Mouse (Mus musculus) MEL (cell line): Measurements from ENCODE around the gene Fdx1. TPM values are rescaled to one million over a fixed set of nuclear protein-coding genes. Genes with fewer than 3 reads are reported as not detected.

Experiments used
- DNase-seq: peaks from one replicate; pipeline ENCODE4 v3.0.0; 2011; ENCODE audit warnings: low read depth, low spot score
- H3K27ac ChIP-seq: 2 replicates; pipeline ENCODE4 v1.5.1; 2012; ENCODE audit warnings: low read depth, mild to moderate bottlenecking, control low read depth, low read length, moderate library complexity; ENCODE audit not compliant: control insufficient read depth
- H3K27me3 ChIP-seq, 2 experiments: fragments of 150-350 bp in 1 of 2; sonication (generic) in 1 of 2; 2 replicates each; pipeline ENCODE4 v1.6.1; 2012; ENCODE audit warnings: low read length in 2 of 2, mild to moderate bottlenecking in 2 of 2, improper control_type of control experiment in 1 of 2, moderate library complexity in 1 of 2; ENCODE audit not compliant: insufficient read depth in 2 of 2, control insufficient read depth in 1 of 2
- H3K36me3 ChIP-seq, 2 experiments: 2 replicates each; pipeline ENCODE4 v1.6.1; 2012 to 2014; ENCODE audit warnings: low read length in 2 of 2, improper control_type of control experiment in 1 of 2, inconsistent platforms in 1 of 2, mild to moderate bottlenecking in 1 of 2; ENCODE audit not compliant: insufficient read depth in 2 of 2, control insufficient read depth in 1 of 2
- H3K4me1 ChIP-seq, 2 experiments: fragments of 150-350 bp in 1 of 2; sonication (generic) in 1 of 2; 2 replicates each; pipeline ENCODE4 v1.6.1; 2012; ENCODE audit warnings: low read length in 2 of 2, improper control_type of control experiment in 1 of 2, mild to moderate bottlenecking in 1 of 2; ENCODE audit not compliant: insufficient read depth in 2 of 2, control insufficient read depth in 1 of 2
- H3K4me3 ChIP-seq, 2 experiments: fragments of 150-350 bp in 1 of 2; sonication (generic) in 1 of 2; 2 replicates each; pipeline ENCODE4 v1.5.1; 2012; ENCODE audit warnings: low read depth in 2 of 2, low read length in 2 of 2, mild to moderate bottlenecking in 2 of 2, moderate library complexity in 2 of 2, control low read depth in 1 of 2, improper control_type of control experiment in 1 of 2; ENCODE audit not compliant: control insufficient read depth in 1 of 2, insufficient read depth in 1 of 2
- H3K79me2 ChIP-seq: 2 replicates; pipeline ENCODE4 v1.6.1; 2012; ENCODE audit warnings: mild to moderate bottlenecking, low read length, moderate library complexity; ENCODE audit not compliant: control insufficient read depth, poor library complexity, insufficient read depth
- H3K9ac ChIP-seq: 2 replicates; pipeline ENCODE4 v1.6.1; 2012; ENCODE audit warnings: low read depth, mild to moderate bottlenecking, control low read depth, low read length, moderate library complexity; ENCODE audit not compliant: control insufficient read depth, poor library complexity, severe bottlenecking
- H3K9me3 ChIP-seq: fragments of 150-350 bp; sonication (generic); replicated peaks from 2 replicates; pipeline ENCODE4 v1.6.1; 2012; ENCODE audit warnings: mild to moderate bottlenecking, low read length, improper control_type of control experiment, moderate library complexity; ENCODE audit not compliant: insufficient read depth
- BHLHE40 ChIP-seq: IDR thresholded peaks from 2 replicates; pipeline ENCODE4 v1.6.1; 2012; ENCODE audit warnings: low read depth, mild to moderate bottlenecking, inconsistent platforms, low read length, improper control_type of control experiment, borderline replicate concordance
- CHD2 ChIP-seq: IDR thresholded peaks from 2 replicates; pipeline ENCODE4 v1.6.1; 2011; ENCODE audit warnings: low read length, improper control_type of control experiment
- EP300 ChIP-seq, 2 experiments: IDR thresholded peaks; 2 replicates each; pipeline ENCODE4 v1.6.1; 2011; ENCODE audit warnings: improper control_type of control experiment in 2 of 2, low read length in 2 of 2, low read depth in 1 of 2, mild to moderate bottlenecking in 1 of 2
- ETS1 ChIP-seq: IDR thresholded peaks from 2 replicates; pipeline ENCODE4 v1.6.1; 2012; ENCODE audit warnings: low read depth, mild to moderate bottlenecking, inconsistent platforms, low read length, improper control_type of control experiment, moderate library complexity
- HCFC1 ChIP-seq: IDR thresholded peaks from 2 replicates; pipeline ENCODE4 v1.6.1; 2012; ENCODE audit warnings: low read depth, mild to moderate bottlenecking, inconsistent platforms, low read length, improper control_type of control experiment, moderate library complexity
- MAX ChIP-seq: IDR thresholded peaks from 2 replicates; pipeline ENCODE4 v1.6.1; 2011; ENCODE audit warnings: low read length, improper control_type of control experiment
- MAZ ChIP-seq: IDR thresholded peaks from 2 replicates; pipeline ENCODE4 v1.6.1; 2012; ENCODE audit warnings: low read depth, mild to moderate bottlenecking, inconsistent platforms, low read length, improper control_type of control experiment
- MXI1 ChIP-seq: IDR thresholded peaks from 2 replicates; pipeline ENCODE4 v1.6.1; 2011; ENCODE audit warnings: mild to moderate bottlenecking, low read depth, low read length, improper control_type of control experiment
- NELFE ChIP-seq: IDR thresholded peaks from 2 replicates; pipeline ENCODE4 v1.6.1; 2011; ENCODE audit warnings: low read depth, low read length, improper control_type of control experiment
- NRF1 ChIP-seq: IDR thresholded peaks from 2 replicates; pipeline ENCODE4 v1.6.1; 2014; ENCODE audit warnings: low read depth, mild to moderate bottlenecking, inconsistent platforms, low read length, improper control_type of control experiment, moderate library complexity; ENCODE audit not compliant: poor library complexity, insufficient read depth, severe bottlenecking
- POLR2A ChIP-seq, 2 experiments: IDR thresholded peaks; 2 replicates each; pipeline ENCODE4 v1.6.1; 2011 to 2012; ENCODE audit warnings: low read length in 2 of 2, mild to moderate bottlenecking in 2 of 2, control low read depth in 1 of 2, improper control_type of control experiment in 1 of 2, low read depth in 1 of 2, moderate library complexity in 1 of 2; ENCODE audit not compliant: control insufficient read depth in 1 of 2, insufficient read depth in 1 of 2, poor library complexity in 1 of 2
- POLR2AphosphoS2 ChIP-seq: IDR thresholded peaks from 2 replicates; pipeline ENCODE4 v1.6.1; 2011; ENCODE audit warnings: low read length, improper control_type of control experiment
- SMC3 ChIP-seq: IDR thresholded peaks from 2 replicates; pipeline ENCODE4 v1.6.1; 2011; ENCODE audit warnings: low read depth, low read length, improper control_type of control experiment
- TBP ChIP-seq: IDR thresholded peaks from 2 replicates; pipeline ENCODE4 v1.8.0; 2011; ENCODE audit warnings: low read depth, low read length, improper control_type of control experiment
- USF2 ChIP-seq, 2 experiments: IDR thresholded peaks; 2 replicates each; pipeline ENCODE4 v1.6.1; 2011 to 2012; ENCODE audit warnings: improper control_type of control experiment in 2 of 2, low read length in 2 of 2, borderline replicate concordance in 1 of 2, inconsistent platforms in 1 of 2, low read depth in 1 of 2, mild to moderate bottlenecking in 1 of 2; ENCODE audit not compliant: insufficient read depth in 1 of 2
- ZC3H11A ChIP-seq: IDR thresholded peaks from 2 replicates; pipeline ENCODE4 v1.6.1; 2012; ENCODE audit warnings: low read depth, mild to moderate bottlenecking, inconsistent platforms, low read length, improper control_type of control experiment
- ZKSCAN1 ChIP-seq: IDR thresholded peaks from 2 replicates; pipeline ENCODE4 v1.6.1; 2012; ENCODE audit warnings: low read depth, mild to moderate bottlenecking, inconsistent platforms, low read length, improper control_type of control experiment, moderate library complexity
- ZMIZ1 ChIP-seq: IDR thresholded peaks from 2 replicates; pipeline ENCODE4 v1.6.1; 2012; ENCODE audit warnings: low read depth, mild to moderate bottlenecking, inconsistent platforms, low read length, improper control_type of control experiment, moderate library complexity
- polyA plus RNA-seq, 2 experiments: library from polyadenylated mRNA; stranded (reverse) in 1 of 2; unstranded in 1 of 2; fragments of >175 nt in 1 of 2; fragments of >200 nt in 1 of 2; gene quantifications; 2 replicates each; pipeline versions ENCODE4 v1.2.1 to v1.2.4; 2012; ENCODE audit warnings: low replicate concordance in 2 of 2, low read depth in 1 of 2; ENCODE audit not compliant: insufficient read length in 2 of 2, insufficient read depth in 1 of 2, missing spikeins in 1 of 2
- total RNA-seq: library from RNA; depleted of rRNA; stranded (reverse); fragments of 300-350 nt; gene quantifications from 2 replicates; pipeline ENCODE4 v1.2.3, GENCODE M21; 2012

Fdx1 gene
- total and polyA plus RNA-seq, 3 experiments, result 39.3 to 40.4 TPM; not detected in 1

DNA sequence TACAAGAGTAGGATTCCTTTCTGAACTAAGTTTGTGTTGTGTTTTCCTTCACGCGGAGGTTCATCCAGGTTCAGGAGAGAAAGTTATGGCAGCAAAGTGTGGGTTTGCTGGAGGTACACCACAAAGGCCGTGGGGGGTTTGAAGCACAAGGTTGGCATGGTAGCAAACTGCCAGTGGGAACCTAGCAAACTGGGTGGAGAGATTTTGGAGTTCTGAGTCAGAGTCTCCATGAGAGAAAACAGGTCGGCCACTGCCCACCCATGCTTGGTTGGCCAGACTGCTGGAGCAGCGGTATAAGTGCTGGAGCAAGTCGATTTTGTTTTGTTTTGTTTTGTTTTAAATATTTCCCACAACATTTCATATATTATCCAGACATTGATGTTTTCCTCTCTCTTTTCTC is 15.9 kb upstream of the Fdx1 start:
- Histone ChIP-seq H3K4me3 (no peak overlapping the region), H3K27ac (no peak overlapping the region), H3K27me3 (peaks cover 0 to 4% of the 10 kb centered on the region in 2 experiments; a peak in 2 of 4 replicates), H3K4me1 (no peaks in the 10 kb centered on the region; a peak in 1 of 4 replicates), H3K9me3 (no peaks in the 10 kb centered on the region), H3K36me3 (0 out of 4 replicates have a peak, but pooled peaks cover 0 to 2% of the 10 kb centered on the region in 2 experiments), H3K9ac (no peak overlapping the region), H3K79me2 (no peaks in the 10 kb centered on the region)
- DNase-seq, result no peak
- TF ChIP-seq EP300 (IDR thresholded peaks at IDR 0.05; ENCODE audit: low read depth in 1 of 2, low read length in 2 of 2) (no peak), NELFE (no peak)

DNA sequence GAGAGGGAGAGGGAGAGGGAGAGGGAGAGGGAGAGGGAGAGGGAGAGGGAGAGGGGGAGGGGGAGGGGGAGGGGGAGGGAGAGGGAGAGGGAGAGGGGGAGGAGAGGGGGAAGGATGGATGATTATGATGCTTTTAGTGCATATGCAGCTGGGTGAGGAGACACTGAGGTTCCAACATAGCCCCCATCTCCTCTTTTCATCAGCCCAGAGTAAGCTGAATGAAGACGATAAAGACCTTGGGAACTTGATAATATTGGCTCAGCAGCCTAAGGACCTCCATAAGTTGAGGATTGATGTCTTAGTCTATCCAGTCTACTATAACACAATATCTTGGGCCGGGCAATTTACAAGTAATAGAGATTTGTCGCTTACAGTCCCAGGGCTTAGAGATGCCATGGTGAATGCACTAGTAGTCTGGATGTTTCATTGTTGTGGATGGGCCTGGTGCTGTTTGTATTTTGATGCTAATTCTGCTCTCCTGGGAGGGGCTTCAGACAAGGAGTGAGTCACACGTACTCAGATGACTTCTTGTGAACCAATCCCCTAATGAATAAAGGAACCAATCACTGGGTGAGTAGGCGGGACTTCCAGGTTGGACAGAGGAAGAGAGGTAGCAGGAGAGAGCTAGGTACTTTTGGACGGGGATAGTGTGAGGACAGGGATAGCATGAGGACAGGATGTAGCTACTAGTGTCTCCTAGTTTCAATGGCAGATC is 15.3 kb upstream of the Fdx1 start:
- Histone ChIP-seq H3K27ac (no peak overlapping the region), H3K9ac (no peak overlapping the region), H3K79me2 (no peaks in the 10 kb centered on the region), H3K4me3 (no peak overlapping the region), H3K36me3 (0 out of 4 replicates have a peak, but pooled peaks cover 0 to 2% of the 10 kb centered on the region in 2 experiments), H3K27me3 (peaks cover 0 to 4% of the 10 kb centered on the region in 2 experiments; a peak in 2 of 4 replicates), H3K9me3 (no peaks in the 10 kb centered on the region), H3K4me1 (no peaks in the 10 kb centered on the region; a peak in 1 of 4 replicates)
- DNase-seq, result peak; percentile 40
- no peak for TF ChIP-seq TBP
- no peak for TF ChIP-seq MXI1
- no peak for TF ChIP-seq NRF1
- TF ChIP-seq POLR2AphosphoS2, result no peak
- peak in 1 of 2 experiments; percentile 41; a peak in 1 of 4 replicates for TF ChIP-seq POLR2A (IDR thresholded peaks at IDR 0.05; ENCODE audit: control insufficient read depth in 1 of 2, insufficient read depth in 1 of 2, low read depth in 1 of 2, low read length in 2 of 2, poor library complexity in 1 of 2)
- TF ChIP-seq ZC3H11A, result no peak
- no peak for TF ChIP-seq BHLHE40
- no peak for TF ChIP-seq CHD2
- no peak for TF ChIP-seq MAX
- no peak for TF ChIP-seq ZKSCAN1
- no peak for TF ChIP-seq HCFC1
- TF ChIP-seq USF2 (IDR thresholded peaks at IDR 0.05; ENCODE audit: borderline replicate concordance in 1 of 2, insufficient read depth in 1 of 2, low read depth in 1 of 2, low read length in 2 of 2), result no peak
- TF ChIP-seq MAZ, result no peak
- TF ChIP-seq NELFE, result 0 out of 2 replicates have a peak, but pooled peaks have one; percentile 32
- no peak for TF ChIP-seq ETS1
- no peak for TF ChIP-seq SMC3
- TF ChIP-seq ZMIZ1, result no peak
